Mouse (Mus musculus) testis, postnatal 14 days (tissue): ENCODE measurements around the gene Rhox7a.
"Not testable (repeated sequence)": the region's sequence is repeated elsewhere in the genome, so short reads cannot be mapped to it uniquely, and the experiment has no call there.

Source experiments
- DNase-seq: peaks from one replicate; pipeline ENCODE4 v3.0.0; 2021; ENCODE audit warnings: low spot score

Rhox7a gene

GRCm38 (mm10) chrX:37831386-37831785 lies at the start of gene Rhox7a:
Rhox7a (plus strand) TSS chrX:37831686.
- DNase-seq = not testable (repeated sequence)

DNA sequence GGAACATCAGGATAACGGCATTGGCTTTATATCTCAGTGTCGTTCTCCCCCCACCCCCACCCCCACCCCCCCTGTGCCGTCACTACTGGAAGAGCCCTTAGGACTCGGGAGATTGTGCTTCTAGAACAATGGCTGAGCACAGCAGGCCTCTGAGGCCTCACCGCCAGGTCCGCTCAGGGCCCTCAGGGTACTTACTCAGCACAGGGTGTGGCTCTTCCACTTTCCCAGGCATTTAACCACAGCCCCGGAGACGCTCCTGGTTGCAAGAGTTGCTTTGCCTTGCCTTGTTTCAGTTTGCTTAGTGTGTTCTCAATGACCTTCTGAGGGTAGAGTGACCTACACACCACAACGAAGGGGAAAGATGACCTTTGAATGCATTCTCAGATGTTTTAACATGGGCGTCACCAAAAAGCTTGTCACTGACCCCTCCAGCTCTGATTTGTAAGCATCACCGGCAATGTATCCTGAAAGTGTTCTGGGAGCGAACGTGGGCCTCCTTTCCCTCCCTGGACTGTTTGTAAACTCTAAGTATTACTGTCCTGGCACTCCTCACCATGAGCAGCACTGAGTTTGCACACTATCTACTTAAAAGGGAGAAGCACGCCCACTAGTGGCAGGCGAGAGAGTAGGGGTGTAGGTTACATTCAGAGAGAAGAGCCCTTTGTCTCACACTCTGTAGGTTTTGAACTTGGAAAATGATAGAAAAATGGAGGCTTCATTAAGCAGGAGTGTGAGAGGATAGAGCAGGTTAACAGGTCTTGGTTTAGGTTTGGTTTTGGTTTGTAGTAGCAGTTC lies 24.0 kb upstream of the Rhox7a start:
- DNase-seq = no peak

GRCm38 (mm10) chrX:37809396-37809795 lies 22.1 kb upstream of the Rhox7a start:
- DNase-seq = no peak

GRCm38 (mm10) chrX:37811179-37811578 lies 20.3 kb upstream of the Rhox7a start:
- DNase-seq = peak; percentile 10

DNA sequence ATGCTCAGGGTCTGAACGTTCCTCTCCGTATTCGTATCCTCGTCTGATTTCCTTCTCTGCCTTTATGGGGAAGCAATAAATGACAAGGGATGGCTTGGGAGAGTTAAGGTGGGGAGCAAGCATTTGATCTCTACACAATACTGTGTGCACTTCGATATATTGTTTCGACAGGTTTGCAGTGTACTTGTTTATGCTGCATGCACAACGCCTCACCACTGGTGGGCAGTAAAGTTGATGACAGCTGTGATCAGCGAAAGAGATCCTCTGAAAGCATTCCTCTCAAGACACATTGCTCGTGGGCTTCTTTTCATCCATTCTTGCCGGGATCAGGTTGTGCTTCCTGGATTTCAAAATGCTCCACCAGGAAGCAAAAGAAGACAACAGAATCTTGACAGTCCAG lies 15.8 kb upstream of the Rhox7a start:
- no peak for DNase-seq

DNA sequence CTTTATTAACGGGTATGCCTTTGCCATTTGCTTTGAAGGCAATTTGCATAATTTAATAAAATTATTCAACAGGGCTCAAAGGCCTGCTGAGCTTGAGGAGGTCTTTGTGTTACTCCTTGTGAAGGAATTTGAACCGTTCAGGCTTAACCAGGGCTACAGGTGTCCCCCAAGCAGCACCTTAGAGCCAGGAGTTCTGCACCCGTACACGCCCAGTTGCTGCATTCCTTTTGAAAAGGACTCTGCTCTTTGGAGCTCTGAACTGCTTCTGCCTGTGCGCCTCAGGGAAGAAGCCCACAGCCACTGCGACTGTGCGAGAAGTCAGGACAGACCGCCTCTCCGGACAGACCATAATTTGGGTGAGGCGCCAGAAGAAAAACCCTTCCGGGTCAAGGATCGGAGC lies 4.9 kb upstream of the Rhox7a start, which contains the start of gene Rhox6:
Gene Rhox6, plus strand, starts transcription at position 301 of the 400 bp plus-strand sequence.
- not testable (repeated sequence) for DNase-seq

GRCm38 (mm10) chrX:37871641-37872040 lies 40.2 kb downstream of the Rhox7a start:
- no peak for DNase-seq

GRCm38 (mm10) chrX:37878844-37879243 lies 47.4 kb downstream of the Rhox7a start, which contains the start of gene Rhox8:
Rhox8 (minus strand) TSS chrX:37878944.
- DNase-seq = peak; percentile 71
